Mouse (Mus musculus): ENCODE data around the gene Slc34a3. TPM values are rescaled to one million over a fixed set of nuclear protein-coding genes. Genes with fewer than 3 reads are reported as not detected.

The Slc34a3 gene
- polyA plus RNA-seq, 1 experiment from 2014 or later = not detected

GRCm38 (mm10) chr2:25229582-25229981 is 4.6 kb downstream of the Slc34a3 start:
- Histone ChIP-seq H3K27ac (no peak overlapping the region), H3K27me3 (ENCODE audit: poor library complexity, severe bottlenecking) (peaks cover 14% of the 10 kb centered on the region), H3K4me3 (no peak overlapping the region), H3K4me1 (peaks cover 26% of the 10 kb centered on the region), H3K36me3 (replicated peaks) (no peaks in the 10 kb centered on the region), H3K9me3 (no peaks in the 10 kb centered on the region)
- WGBS = 85% methylated on average over 5 of the region's 5 CpGs
- DNase-seq (ENCODE audit: extremely low spot score, low spot score) = no peak

GRCm38 (mm10) chr2:25228995-25229530 is 5.1 kb downstream of the Slc34a3 start:
- Histone ChIP-seq H3K27ac (peak overlapping the region; percentile 80), H3K4me3 (peak overlapping the region; percentile 38), H3K36me3 (replicated peaks) (no peaks in the 10 kb centered on the region), H3K9me3 (no peaks in the 10 kb centered on the region), H3K27me3 (ENCODE audit: poor library complexity, severe bottlenecking) (peaks cover 14% of the 10 kb centered on the region), H3K4me1 (peaks cover 26% of the 10 kb centered on the region)
- WGBS = 66% methylated on average over 6 of the region's 6 CpGs
- no peak for DNase-seq (ENCODE audit: extremely low spot score, low spot score)

GRCm38 (mm10) chr2:25228431-25228889 is 5.7 kb downstream of the Slc34a3 start:
- Histone ChIP-seq H3K36me3 (replicated peaks) (peaks cover 3% of the 10 kb centered on the region), H3K4me3 (peak overlapping the region; percentile 38), H3K27ac (peak overlapping the region; percentile 80), H3K9me3 (no peaks in the 10 kb centered on the region), H3K27me3 (ENCODE audit: poor library complexity, severe bottlenecking) (peaks cover 14% of the 10 kb centered on the region), H3K4me1 (peaks cover 30% of the 10 kb centered on the region)
- WGBS = 0% methylated on average over 7 of the region's 7 CpGs
- DNase-seq (ENCODE audit: extremely low spot score, low spot score) = peak; percentile 81

- peaks cover 37% of the 10 kb centered on the region for H3K4me1 ChIP-seq
- H3K36me3 ChIP-seq (replicated peaks) = peaks cover 13% of the 10 kb centered on the region
- H3K27ac ChIP-seq = 0 out of 2 replicates have a peak overlapping the region, but pooled peaks have one; percentile 32
- DNase-seq (ENCODE audit: extremely low spot score, low spot score) = no peak
- no peaks in the 10 kb centered on the region for H3K9me3 ChIP-seq
- peaks cover 14% of the 10 kb centered on the region for H3K27me3 ChIP-seq (ENCODE audit: poor library complexity, severe bottlenecking)
- 94% methylated on average over 4 of the region's 4 CpGs for whole genome bisulfite sequencing
- no peak overlapping the region for H3K4me3 ChIP-seq
These were observed 6.8 kb downstream of the Slc34a3 start for GRCm38 (mm10) chr2:25227406-25227805.

- peaks cover 14% of the 10 kb centered on the region for H3K27me3 ChIP-seq (ENCODE audit: poor library complexity, severe bottlenecking)
- H3K27ac ChIP-seq = peak overlapping the region; percentile 32; the same call in 1 of the 2 replicates
- no peak for DNase-seq (ENCODE audit: extremely low spot score, low spot score)
- H3K9me3 ChIP-seq = no peaks in the 10 kb centered on the region
- H3K36me3 ChIP-seq (replicated peaks) = peaks cover 18% of the 10 kb centered on the region
- WGBS = 86% methylated on average over 5 of the region's 5 CpGs
- H3K4me1 ChIP-seq = peaks cover 38% of the 10 kb centered on the region
- H3K4me3 ChIP-seq = no peak overlapping the region
These were observed 7.3 kb downstream of the Slc34a3 start for GRCm38 (mm10) chr2:25226864-25227263.

- Histone ChIP-seq H3K4me3 (peak overlapping the region; percentile 87), H3K27me3 (ENCODE audit: poor library complexity, severe bottlenecking) (peaks cover 8% of the 10 kb centered on the region), H3K9me3 (no peaks in the 10 kb centered on the region), H3K27ac (peak overlapping the region; percentile 97), H3K36me3 (replicated peaks) (peaks cover 27% of the 10 kb centered on the region), H3K4me1 (peaks cover 40% of the 10 kb centered on the region)
- DNase-seq (ENCODE audit: extremely low spot score, low spot score) = no peak
- 81% methylated on average over 8 of the region's 8 CpGs for WGBS
These were observed 8.3 kb downstream of the Slc34a3 start for GRCm38 (mm10) chr2:25225811-25226379.

- Histone ChIP-seq H3K27ac (peak overlapping the region; percentile 97), H3K4me3 (peak overlapping the region; percentile 87), H3K27me3 (ENCODE audit: poor library complexity, severe bottlenecking) (0 out of 2 replicates have a peak, but pooled peaks cover under 1% of the 10 kb centered on the region), H3K9me3 (no peaks in the 10 kb centered on the region), H3K4me1 (peaks cover 40% of the 10 kb centered on the region), H3K36me3 (replicated peaks) (peaks cover 27% of the 10 kb centered on the region)
- peak; percentile 98 for DNase-seq (ENCODE audit: extremely low spot score, low spot score)
- 2% methylated on average over 41 of the region's 41 CpGs for WGBS
These were observed 9.1 kb downstream of the Slc34a3 start for GRCm38 (mm10) chr2:25224766-25225752.

GRCm38 (mm10) chr2:25224492-25224765 is 9.7 kb downstream of the Slc34a3 start, which contains the start of gene Tubb4b:
TSS of gene Tubb4b (minus strand) at chr2:25224702.
- Histone ChIP-seq H3K36me3 (replicated peaks) (peaks cover 27% of the 10 kb centered on the region), H3K27me3 (ENCODE audit: poor library complexity, severe bottlenecking) (no peaks in the 10 kb centered on the region)
- WGBS = under 1% methylated on average over 17 of the region's 17 CpGs

GRCm38 (mm10) chr2:25223681-25224491 is 10.3 kb downstream of the Slc34a3 start:
- Histone ChIP-seq H3K27me3 (ENCODE audit: poor library complexity, severe bottlenecking) (no peaks in the 10 kb centered on the region), H3K36me3 (replicated peaks) (peaks cover 27% of the 10 kb centered on the region), H3K9me3 (no peaks in the 10 kb centered on the region), H3K27ac (peak overlapping the region; percentile 97), H3K4me1 (peaks cover 37% of the 10 kb centered on the region), H3K4me3 (peak overlapping the region; percentile 87)
- WGBS = 3% methylated on average over 51 of the region's 53 CpGs
- DNase-seq (ENCODE audit: extremely low spot score, low spot score) = peak; percentile 35

More at GRCm38 (mm10) chr2:25224492-25224765, 9.7 kb downstream of the Slc34a3 start, which contains the start of gene Tubb4b:
- no peak for DNase-seq (ENCODE audit: extremely low spot score, low spot score)
- no peaks in the 10 kb centered on the region for H3K9me3 ChIP-seq
- H3K4me1 ChIP-seq = peaks cover 40% of the 10 kb centered on the region
- H3K27ac ChIP-seq = peak within 1 kb of the TSS; percentile 97
- peak within 1 kb of the TSS; percentile 87 for H3K4me3 ChIP-seq

GRCm38 (mm10) chr2:25221331-25221772 is 12.8 kb downstream of the Slc34a3 start:
- Histone ChIP-seq H3K27me3 (ENCODE audit: poor library complexity, severe bottlenecking) (no peaks in the 10 kb centered on the region), H3K4me3 (no peak overlapping the region), H3K9me3 (no peaks in the 10 kb centered on the region), H3K27ac (no peak overlapping the region), H3K4me1 (peaks cover 29% of the 10 kb centered on the region), H3K36me3 (replicated peaks) (peaks cover 27% of the 10 kb centered on the region)
- 73% methylated on average over 5 of the region's 5 CpGs for WGBS
- DNase-seq (ENCODE audit: extremely low spot score, low spot score) = no peak

- Histone ChIP-seq H3K4me3 (no peak within 1 kb of the TSS), H3K27me3 (ENCODE audit: poor library complexity, severe bottlenecking) (peaks cover 9% of the 10 kb centered on the region; the same call in 1 of the 2 replicates), H3K36me3 (replicated peaks) (peaks cover 23% of the 10 kb centered on the region), H3K27ac (no peak within 1 kb of the TSS), H3K9me3 (no peaks in the 10 kb centered on the region), H3K4me1 (peaks cover 15% of the 10 kb centered on the region)
- no peak for DNase-seq (ENCODE audit: extremely low spot score, low spot score)
These were observed 15.7 kb downstream of the Slc34a3 start, which contains the start of gene Fam166a for GRCm38 (mm10) chr2:25218445-25218844. TSS of gene Fam166a (plus strand) at chr2:25218745.

GRCm38 (mm10) chr2:25217666-25218065 is 16.5 kb downstream of the Slc34a3 start:
- 63% methylated on average over 2 of the region's 2 CpGs for WGBS
- no peak for DNase-seq (ENCODE audit: extremely low spot score, low spot score)

More at GRCm38 (mm10) chr2:25217666-25218065, 16.5 kb downstream of the Slc34a3 start:
- H3K9me3 ChIP-seq = no peaks in the 10 kb centered on the region
- peaks cover 16% of the 10 kb centered on the region; the same call in 1 of the 2 replicates for H3K27me3 ChIP-seq (ENCODE audit: poor library complexity, severe bottlenecking)
- H3K27ac ChIP-seq = no peak overlapping the region
- H3K4me1 ChIP-seq = peaks cover 9% of the 10 kb centered on the region
- H3K36me3 ChIP-seq (replicated peaks) = peaks cover 15% of the 10 kb centered on the region
- H3K4me3 ChIP-seq = no peak overlapping the region

All from forebrain, embryonic 10.5 days (tissue).